Mouse (Mus musculus) liver, postnatal 0 days (tissue): ENCODE data around the gene Slc16a4.

ENCODE experiments used
- CTCF ChIP-seq: sonication (generic); IDR thresholded peaks from 2 replicates; pipeline ENCODE4 v1.5.1; 2016; ENCODE audit warnings: antibody characterized with exemption, low read depth
- EP300 ChIP-seq: IDR thresholded peaks from 2 replicates; pipeline ENCODE4 v1.6.1; 2016; ENCODE audit warnings: antibody characterized with exemption, low read depth, mild to moderate bottlenecking

DNA sequence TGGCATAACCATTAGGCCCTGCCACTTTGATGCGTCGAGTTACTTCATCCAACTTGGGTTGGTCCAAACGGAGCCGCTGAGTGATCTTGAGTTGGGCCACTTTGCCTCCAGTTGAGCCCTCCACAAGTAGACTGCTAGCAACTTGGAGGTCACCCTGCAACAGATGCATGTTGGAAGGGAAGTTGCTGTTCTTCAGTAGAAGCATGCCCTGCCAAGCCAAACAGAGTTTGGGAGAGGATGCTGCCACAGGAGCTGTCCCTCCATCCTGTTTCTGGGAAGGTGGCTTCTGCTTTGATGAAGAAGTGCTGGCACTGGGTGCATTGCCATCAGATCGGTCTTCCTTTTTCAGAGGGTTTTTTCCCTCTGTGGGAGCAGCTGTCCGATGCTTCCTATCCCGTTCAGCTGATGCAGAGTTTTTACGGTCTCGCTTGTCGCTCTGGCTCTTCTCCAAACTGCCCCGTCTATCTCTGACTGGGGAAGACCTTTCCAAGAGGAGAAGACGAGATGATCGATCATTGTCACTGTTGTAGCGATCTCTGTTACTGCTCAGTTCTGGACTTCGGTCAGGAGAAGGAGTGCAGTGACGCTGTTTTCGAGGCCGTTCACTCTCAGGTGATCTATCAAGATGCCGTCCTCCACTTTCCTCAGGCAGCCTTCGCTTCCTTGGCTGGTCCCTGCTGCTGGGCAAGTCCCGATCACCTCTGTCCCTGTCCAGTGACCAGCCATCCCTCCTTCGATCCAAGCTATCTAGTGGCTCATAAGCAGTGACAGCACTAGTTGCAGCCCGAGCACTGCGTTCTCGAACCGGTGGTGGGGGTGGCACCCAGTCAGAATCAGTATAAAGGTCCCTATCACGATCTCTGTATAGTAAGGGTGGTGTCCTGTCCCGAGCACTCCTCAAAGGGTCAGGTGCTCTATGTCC is 39.7 kb downstream of the Slc16a4 start:
- TF ChIP-seq EP300 (no peak), CTCF (no peak)
